Mouse (Mus musculus) megakaryocyte, embryonic 14.5 days (primary cell): ENCODE results near the gene Ptbp2. TPM values are rescaled to one million over a fixed set of nuclear protein-coding genes. Genes with fewer than 3 reads are reported as not detected.

Source experiments
- H3K27me3 ChIP-seq: replicated peaks from 2 replicates; pipeline ENCODE3; 2012; ENCODE audit warnings: inconsistent platforms
- H3K36me3 ChIP-seq: replicated peaks from 2 replicates; pipeline ENCODE3; 2012; ENCODE audit warnings: low read length, inconsistent platforms, mixed read lengths
- H3K4me1 ChIP-seq: 2 replicates; pipeline ENCODE4 v1.6.1; 2012; ENCODE audit warnings: inconsistent platforms
- H3K4me3 ChIP-seq: replicated peaks from 2 replicates; pipeline ENCODE3; 2012; ENCODE audit warnings: moderate library complexity, mild to moderate bottlenecking, inconsistent platforms
- H3K9me3 ChIP-seq: 2 replicates; pipeline ENCODE4 v1.6.1; 2012; ENCODE audit warnings: inconsistent platforms
- FLI1 ChIP-seq: IDR thresholded peaks from 2 replicates; pipeline ENCODE4 v1.6.1; 2012; ENCODE audit warnings: low read length, inconsistent platforms, mixed read lengths
- GATA1 ChIP-seq: IDR thresholded peaks from 3 replicates; pipeline ENCODE4 v1.6.1; 2012; ENCODE audit warnings: mixed read lengths, low read length, inconsistent platforms, borderline replicate concordance
- polyA plus RNA-seq: library from polyadenylated mRNA; stranded (reverse); fragments of >175 nt; gene quantifications from 2 replicates; pipeline ENCODE4 v1.2.3, GENCODE M21; 2012; ENCODE audit warnings: low replicate concordance; ENCODE audit not compliant: insufficient read depth

Ptbp2 gene
- polyA plus RNA-seq, 1 experiment = 0.35 TPM

GRCm38 (mm10) chr3:119776129-119776528, 8.1 kb downstream of the Ptbp2 start:
- H3K9me3 ChIP-seq = no peaks in the 10 kb centered on the region
- H3K4me3 ChIP-seq = no peak overlapping the region
- H3K36me3 ChIP-seq = peaks cover 19% of the 10 kb centered on the region
- peaks cover 43% of the 10 kb centered on the region for H3K4me1 ChIP-seq
- no peak for TF ChIP-seq GATA1
- no peak for TF ChIP-seq FLI1
- H3K27me3 ChIP-seq = no peaks in the 10 kb centered on the region

GRCm38 (mm10) chr3:119772789-119773188, 11.5 kb downstream of the Ptbp2 start:
- H3K27me3 ChIP-seq = no peaks in the 10 kb centered on the region
- TF ChIP-seq FLI1 = no peak
- TF ChIP-seq GATA1 = no peak
- peaks cover 24% of the 10 kb centered on the region for H3K36me3 ChIP-seq
- peaks cover 3% of the 10 kb centered on the region for H3K9me3 ChIP-seq
- no peak overlapping the region for H3K4me3 ChIP-seq
- peaks cover 18% of the 10 kb centered on the region for H3K4me1 ChIP-seq

- H3K36me3 ChIP-seq = peaks cover 38% of the 10 kb centered on the region
- peaks cover 17% of the 10 kb centered on the region for H3K4me1 ChIP-seq
- no peak overlapping the region for H3K4me3 ChIP-seq
- H3K9me3 ChIP-seq = peaks cover 3% of the 10 kb centered on the region
- H3K27me3 ChIP-seq = no peaks in the 10 kb centered on the region
- no peak for TF ChIP-seq GATA1
These were observed 20.5 kb downstream of the Ptbp2 start for GRCm38 (mm10) chr3:119763772-119764171.

- peaks cover 17% of the 10 kb centered on the region for H3K4me1 ChIP-seq
- H3K36me3 ChIP-seq = peaks cover 31% of the 10 kb centered on the region
- TF ChIP-seq FLI1 = no peak
- no peak for TF ChIP-seq GATA1
- no peaks in the 10 kb centered on the region for H3K9me3 ChIP-seq
- no peak overlapping the region for H3K4me3 ChIP-seq
- H3K27me3 ChIP-seq = no peaks in the 10 kb centered on the region
These were observed 22.5 kb downstream of the Ptbp2 start for GRCm38 (mm10) chr3:119761732-119762131.

GRCm38 (mm10) chr3:119753791-119754190, 30.5 kb downstream of the Ptbp2 start:
- peaks cover 39% of the 10 kb centered on the region for H3K36me3 ChIP-seq
- peaks cover 10% of the 10 kb centered on the region; the same call in 1 of the 2 replicates for H3K4me1 ChIP-seq
- no peak overlapping the region for H3K4me3 ChIP-seq
- H3K9me3 ChIP-seq = no peaks in the 10 kb centered on the region
- H3K27me3 ChIP-seq = no peaks in the 10 kb centered on the region
- TF ChIP-seq GATA1 (no peak), FLI1 (no peak)

GRCm38 (mm10) chr3:119749551-119750249, 34.6 kb downstream of the Ptbp2 start:
- Histone ChIP-seq H3K9me3 (no peaks in the 10 kb centered on the region), H3K4me1 (peaks cover 18% of the 10 kb centered on the region), H3K4me3 (no peak overlapping the region), H3K36me3 (peaks cover 48% of the 10 kb centered on the region), H3K27me3 (no peaks in the 10 kb centered on the region)
- no peak for TF ChIP-seq GATA1
- TF ChIP-seq FLI1 = no peak

GRCm38 (mm10) chr3:119749140-119749539, 35.1 kb downstream of the Ptbp2 start:
- H3K4me3 ChIP-seq = no peak overlapping the region
- H3K36me3 ChIP-seq = peaks cover 51% of the 10 kb centered on the region
- H3K27me3 ChIP-seq = no peaks in the 10 kb centered on the region
- TF ChIP-seq FLI1 (no peak), GATA1 (no peak)
- H3K9me3 ChIP-seq = no peaks in the 10 kb centered on the region
- H3K4me1 ChIP-seq = peaks cover 18% of the 10 kb centered on the region

GRCm38 (mm10) chr3:119746656-119747055, 37.6 kb downstream of the Ptbp2 start:
- no peaks in the 10 kb centered on the region for H3K9me3 ChIP-seq
- peaks cover 64% of the 10 kb centered on the region for H3K36me3 ChIP-seq
- H3K27me3 ChIP-seq = no peaks in the 10 kb centered on the region
- H3K4me1 ChIP-seq = peaks cover 18% of the 10 kb centered on the region
- TF ChIP-seq FLI1 = no peak
- TF ChIP-seq GATA1 = no peak
- H3K4me3 ChIP-seq = no peak overlapping the region

GRCm38 (mm10) chr3:119745801-119746200, 38.5 kb downstream of the Ptbp2 start:
- TF ChIP-seq FLI1 (no peak), GATA1 (no peak)
- no peaks in the 10 kb centered on the region for H3K27me3 ChIP-seq
- peaks cover 18% of the 10 kb centered on the region for H3K4me1 ChIP-seq
- H3K4me3 ChIP-seq = no peak overlapping the region
- H3K36me3 ChIP-seq = peaks cover 64% of the 10 kb centered on the region
- no peaks in the 10 kb centered on the region for H3K9me3 ChIP-seq

GRCm38 (mm10) chr3:119729863-119730262, 54.4 kb downstream of the Ptbp2 start:
- Histone ChIP-seq H3K9me3 (no peaks in the 10 kb centered on the region), H3K36me3 (peaks cover 42% of the 10 kb centered on the region), H3K4me3 (peak overlapping the region; percentile 33), H3K27me3 (no peaks in the 10 kb centered on the region), H3K4me1 (peaks cover 41% of the 10 kb centered on the region)
- TF ChIP-seq FLI1 = no peak
- no peak; the same call in 2 of the 3 replicates for TF ChIP-seq GATA1

- no peaks in the 10 kb centered on the region for H3K27me3 ChIP-seq
- TF ChIP-seq GATA1 (no peak), FLI1 (no peak)
These were observed 72.2 kb downstream of the Ptbp2 start for GRCm38 (mm10) chr3:119712066-119712465.

More at GRCm38 (mm10) chr3:119712066-119712465, 72.2 kb downstream of the Ptbp2 start:
- H3K4me3 ChIP-seq = peak overlapping the region; percentile 8
- 0 out of 2 replicates have a peak, but pooled peaks cover 4% of the 10 kb centered on the region for H3K4me1 ChIP-seq
- peaks cover 13% of the 10 kb centered on the region for H3K36me3 ChIP-seq
- H3K9me3 ChIP-seq = 0 out of 2 replicates have a peak, but pooled peaks cover 3% of the 10 kb centered on the region
